Mouse (Mus musculus): ENCODE data around the gene Gabpb2. TPM values are rescaled to one million over a fixed set of nuclear protein-coding genes. Genes with fewer than 3 reads are reported as not detected.

Gabpb2 gene
- polyA plus RNA-seq, 2 experiments: 5.1 to 14.3 TPM

DNA sequence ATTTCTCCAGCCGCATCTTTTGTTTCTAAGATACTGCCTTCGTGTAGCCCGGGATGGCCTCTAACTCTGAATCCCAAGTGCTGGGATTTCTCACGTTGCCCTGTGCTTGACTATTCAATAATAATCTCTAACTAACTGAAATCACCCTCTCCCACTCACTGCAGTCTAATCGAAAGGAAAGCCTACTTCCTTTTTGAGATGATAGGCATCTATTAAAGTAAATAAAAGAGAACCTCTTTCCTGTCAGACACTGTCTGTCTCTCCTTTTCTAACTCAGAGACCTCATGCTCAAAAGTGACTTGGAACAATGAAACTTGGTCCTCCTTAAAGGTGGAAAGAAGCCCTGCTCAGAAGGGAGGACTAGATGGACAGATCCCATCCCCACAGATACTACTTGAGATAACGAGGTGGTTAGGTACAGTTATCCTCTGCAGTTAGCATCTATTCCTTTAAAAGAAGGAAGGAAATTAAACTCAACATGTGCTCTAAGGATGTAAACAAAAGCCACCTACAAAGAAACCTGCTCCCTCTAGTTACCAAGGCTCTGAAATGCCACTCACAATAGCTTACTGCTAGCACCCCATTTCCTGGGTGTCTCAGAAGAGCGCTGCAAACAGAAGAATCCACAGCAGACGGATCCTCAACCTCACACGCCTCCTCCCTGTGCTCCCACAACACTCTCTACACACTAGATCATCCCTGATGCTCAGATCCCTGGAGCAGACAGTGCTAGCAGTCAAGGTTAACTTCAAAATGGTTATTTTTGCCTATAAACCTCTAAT is 32.7 kb downstream of the Gabpb2 start:
- peaks cover 53% of the 10 kb centered on the region for H3K36me3 ChIP-seq (replicated peaks; ENCODE audit: control insufficient read depth, insufficient read depth, low read depth)
- no peak overlapping the region for H3K27ac ChIP-seq
- ATAC-seq (ENCODE audit: insufficient read depth) (no peak), DNase-seq (ENCODE audit: low read depth in 3 of 3, low spot score in 3 of 3) (no peak)
- 75% methylated on average over 9 of the region's 9 CpGs for WGBS (ENCODE audit: insufficient replicate concordance)
- no peak overlapping the region for H3K9ac ChIP-seq (replicated peaks)
- no peaks in the 10 kb centered on the region for H3K9me3 ChIP-seq (ENCODE audit: control insufficient read depth, low read length)
- no peak for TF ChIP-seq CTCF (IDR thresholded peaks at IDR 0.05; ENCODE audit: low read depth)
- no peak for TF ChIP-seq EP300 (IDR thresholded peaks at IDR 0.05; ENCODE audit: low read depth)
- H3K27me3 ChIP-seq (ENCODE audit: control insufficient read depth, insufficient read depth, low read length): no peaks in the 10 kb centered on the region
- no peak overlapping the region for H3K4me3 ChIP-seq (ENCODE audit: insufficient read depth in 1 of 2, low read depth in 2 of 2, low read length in 2 of 2)
- no peaks in the 10 kb centered on the region for H3K4me1 ChIP-seq (replicated peaks; ENCODE audit: control insufficient read depth in 2 of 2, insufficient read depth in 2 of 2, low read length in 1 of 2)
- H3K4me2 ChIP-seq (ENCODE audit: low read depth): no peak overlapping the region

DNA sequence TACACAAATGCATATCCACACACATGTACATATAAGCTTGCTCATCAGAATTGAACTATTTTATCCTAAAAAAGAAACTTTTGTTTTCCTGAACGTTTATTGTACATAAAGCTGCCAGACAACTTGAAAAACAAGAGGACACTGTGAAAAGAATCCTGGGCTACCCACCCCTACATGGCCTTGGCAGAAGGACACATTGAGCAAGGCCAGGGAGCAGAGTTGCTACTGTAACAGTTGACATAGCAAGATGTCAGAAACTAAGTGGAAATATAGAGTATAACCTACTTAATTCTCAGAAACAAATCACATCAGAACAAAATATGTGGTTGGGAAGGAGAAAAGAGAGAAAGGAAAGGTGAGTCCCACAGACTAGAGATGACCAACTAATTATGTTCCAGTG is 35.9 kb downstream of the Gabpb2 start:
- no peaks in the 10 kb centered on the region for H3K27me3 ChIP-seq (ENCODE audit: control insufficient read depth, insufficient read depth, low read length)
- WGBS (ENCODE audit: insufficient replicate concordance): 58% methylated on average over 1 of the region's 1 CpGs
- no peak for ATAC-seq (ENCODE audit: insufficient read depth)

DNA sequence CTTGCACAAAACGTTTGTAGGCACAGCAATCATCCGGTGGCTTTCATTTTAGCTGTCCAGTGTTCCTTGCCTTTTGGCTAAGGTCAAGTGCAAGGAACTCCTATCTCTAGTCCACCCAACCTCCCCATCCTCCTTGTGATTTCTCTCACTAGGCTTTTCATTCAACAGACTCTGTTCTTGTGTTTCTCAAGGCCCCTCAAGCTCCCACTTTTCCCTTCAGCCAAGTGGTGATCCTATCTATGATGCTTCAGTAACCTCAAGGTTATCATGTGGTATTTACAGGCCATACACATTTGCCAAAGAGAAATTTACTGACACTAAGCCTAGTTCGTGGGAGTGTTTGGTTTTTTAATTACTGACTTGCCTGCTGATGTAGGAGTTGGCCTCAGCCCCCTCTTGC is 37.8 kb downstream of the Gabpb2 start:
- Histone ChIP-seq H3K9me3 (ENCODE audit: control insufficient read depth, low read length) (no peaks in the 10 kb centered on the region), H3K4me2 (ENCODE audit: low read depth) (no peak overlapping the region), H3K4me3 (ENCODE audit: insufficient read depth in 1 of 2, low read depth in 2 of 2, low read length in 2 of 2) (no peak overlapping the region), H3K4me1 (replicated peaks; ENCODE audit: control insufficient read depth in 2 of 2, insufficient read depth in 2 of 2, low read length in 1 of 2) (no peaks in the 10 kb centered on the region), H3K27ac (no peak overlapping the region), H3K36me3 (replicated peaks; ENCODE audit: control insufficient read depth, insufficient read depth, low read depth) (peaks cover 9% of the 10 kb centered on the region), H3K9ac (replicated peaks) (no peak overlapping the region), H3K27me3 (ENCODE audit: control insufficient read depth, insufficient read depth, low read length) (peaks cover 3% of the 10 kb centered on the region; the same call in 1 of the 2 replicates)
- no peak for TF ChIP-seq EP300 (IDR thresholded peaks at IDR 0.05; ENCODE audit: low read depth)
- no peak for TF ChIP-seq CTCF (IDR thresholded peaks at IDR 0.05; ENCODE audit: low read depth)
- WGBS (ENCODE audit: insufficient replicate concordance): 68% methylated on average over 3 of the region's 3 CpGs
- ATAC-seq (ENCODE audit: insufficient read depth) (no peak), DNase-seq (ENCODE audit: low read depth in 3 of 3, low spot score in 3 of 3) (no peak)

More for the DNA sequence above, 35.9 kb downstream of the Gabpb2 start:
- H3K27ac ChIP-seq: no peak overlapping the region
- H3K9me3 ChIP-seq (ENCODE audit: control insufficient read depth, low read length): no peaks in the 10 kb centered on the region
- TF ChIP-seq CTCF (IDR thresholded peaks at IDR 0.05; ENCODE audit: low read depth) (no peak), EP300 (IDR thresholded peaks at IDR 0.05; ENCODE audit: low read depth) (no peak)
- H3K4me1 ChIP-seq (replicated peaks; ENCODE audit: control insufficient read depth in 2 of 2, insufficient read depth in 2 of 2, low read length in 1 of 2): no peaks in the 10 kb centered on the region
- no peak for DNase-seq (ENCODE audit: low read depth in 3 of 3, low spot score in 3 of 3)
- no peak overlapping the region for H3K9ac ChIP-seq (replicated peaks)
- no peak overlapping the region for H3K4me3 ChIP-seq (ENCODE audit: insufficient read depth in 1 of 2, low read depth in 2 of 2, low read length in 2 of 2)
- peaks cover 22% of the 10 kb centered on the region for H3K36me3 ChIP-seq (replicated peaks; ENCODE audit: control insufficient read depth, insufficient read depth, low read depth)
- H3K4me2 ChIP-seq (ENCODE audit: low read depth): no peak overlapping the region

DNA sequence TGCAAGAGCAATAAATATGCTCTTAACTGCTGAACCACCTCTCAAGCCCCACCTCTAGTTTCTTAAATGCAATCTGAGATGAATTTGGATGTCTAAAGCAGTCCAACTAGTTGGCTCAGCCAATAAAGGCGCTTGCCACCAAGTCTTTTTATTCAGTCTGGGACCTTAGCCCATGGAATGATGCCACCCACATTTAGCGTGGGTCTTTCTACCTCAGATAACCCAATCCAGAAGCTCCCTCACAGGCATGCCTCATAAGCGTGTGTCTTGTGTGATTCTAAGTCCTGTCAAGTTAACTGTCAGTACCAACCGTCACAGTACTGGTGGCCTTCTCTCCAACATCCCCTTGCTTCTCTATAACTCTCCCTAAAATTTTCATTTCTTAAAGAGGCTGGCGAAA is 38.8 kb downstream of the Gabpb2 start:
- WGBS (ENCODE audit: insufficient replicate concordance): 68% methylated on average over 5 of the region's 5 CpGs
- Histone ChIP-seq H3K4me2 (ENCODE audit: low read depth) (no peak overlapping the region), H3K27me3 (ENCODE audit: control insufficient read depth, insufficient read depth, low read length) (peaks cover 12% of the 10 kb centered on the region), H3K27ac (no peak overlapping the region), H3K4me1 (replicated peaks; ENCODE audit: control insufficient read depth in 2 of 2, insufficient read depth in 2 of 2, low read length in 1 of 2) (no peaks in the 10 kb centered on the region), H3K9ac (replicated peaks) (no peak overlapping the region), H3K36me3 (replicated peaks; ENCODE audit: control insufficient read depth, insufficient read depth, low read depth) (peaks cover 1% of the 10 kb centered on the region; the same call in 1 of the 2 replicates), H3K9me3 (ENCODE audit: control insufficient read depth, low read length) (no peaks in the 10 kb centered on the region), H3K4me3 (ENCODE audit: insufficient read depth in 1 of 2, low read depth in 2 of 2, low read length in 2 of 2) (no peak overlapping the region)
- ATAC-seq (ENCODE audit: insufficient read depth): no peak
- no peak for TF ChIP-seq CTCF (IDR thresholded peaks at IDR 0.05; ENCODE audit: low read depth)
- no peak for TF ChIP-seq EP300 (IDR thresholded peaks at IDR 0.05; ENCODE audit: low read depth)
- DNase-seq (ENCODE audit: low read depth in 3 of 3, low spot score in 3 of 3): no peak

DNA sequence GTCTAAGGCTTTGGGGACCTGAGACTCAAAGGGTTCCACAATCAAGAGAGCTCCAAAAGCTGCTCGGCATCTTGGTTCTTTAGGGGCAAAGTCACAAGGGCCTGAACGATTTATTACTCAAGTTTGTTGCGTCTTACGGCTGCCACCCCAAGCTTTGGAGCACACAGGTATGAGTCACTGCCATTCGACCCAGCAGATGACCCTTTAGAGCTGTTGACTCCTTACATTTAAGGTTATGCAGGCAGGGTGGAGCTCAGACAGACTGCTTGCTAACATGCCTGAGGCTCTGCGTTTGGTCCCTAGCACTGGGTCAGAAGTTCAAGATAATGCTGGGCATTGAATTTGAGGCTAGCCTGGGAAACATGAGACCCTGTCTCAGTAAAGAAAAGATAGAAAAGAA is 40.1 kb downstream of the Gabpb2 start:
- H3K27me3 ChIP-seq (ENCODE audit: control insufficient read depth, insufficient read depth, low read length): peaks cover 25% of the 10 kb centered on the region
- no peak for TF ChIP-seq CTCF (IDR thresholded peaks at IDR 0.05; ENCODE audit: low read depth)
- no peak for TF ChIP-seq EP300 (IDR thresholded peaks at IDR 0.05; ENCODE audit: low read depth)
- H3K9ac ChIP-seq (replicated peaks): no peak overlapping the region
- H3K4me1 ChIP-seq (replicated peaks; ENCODE audit: control insufficient read depth in 2 of 2, insufficient read depth in 2 of 2, low read length in 1 of 2): no peaks in the 10 kb centered on the region
- no peaks in the 10 kb centered on the region for H3K36me3 ChIP-seq (replicated peaks; ENCODE audit: control insufficient read depth, insufficient read depth, low read depth)
- no peak for ATAC-seq (ENCODE audit: insufficient read depth)
- no peak overlapping the region for H3K27ac ChIP-seq
- 55% methylated on average over 6 of the region's 6 CpGs for WGBS (ENCODE audit: insufficient replicate concordance)
- no peak for DNase-seq (ENCODE audit: low read depth in 3 of 3, low spot score in 3 of 3)
- H3K4me3 ChIP-seq (ENCODE audit: insufficient read depth in 1 of 2, low read depth in 2 of 2, low read length in 2 of 2): no peak overlapping the region
- no peak overlapping the region for H3K4me2 ChIP-seq (ENCODE audit: low read depth)
- no peaks in the 10 kb centered on the region for H3K9me3 ChIP-seq (ENCODE audit: control insufficient read depth, low read length)

All from liver, embryonic 14.5 days (tissue).